Mouse (Mus musculus): ENCODE results near the gene Exosc10. TPM values are rescaled to one million over a fixed set of nuclear protein-coding genes. Genes with fewer than 3 reads are reported as not detected.
A peak's percentile ranks its signal among the peaks of the same experiment; 100 is the strongest.

The Exosc10 gene
- polyA plus RNA-seq, 1 experiment: 36.9 TPM

- TF ChIP-seq CTCF (IDR thresholded peaks at IDR 0.05; ENCODE audit: low read depth, low read length) (no peak), POLR2A (IDR thresholded peaks at IDR 0.05; ENCODE audit: borderline replicate concordance, low read depth, low read length) (no peak)
- H3K27ac ChIP-seq (ENCODE audit: insufficient read depth, low read depth, low read length): peak overlapping the region; percentile 64
- peaks cover 13% of the 10 kb centered on the region for H3K4me1 ChIP-seq (ENCODE audit: control insufficient read depth, insufficient read depth, low read length)
- H3K4me3 ChIP-seq (ENCODE audit: insufficient read depth, low read length): peak overlapping the region; percentile 72
These were observed 32.4 kb downstream of the Exosc10 start for GRCm38 (mm10) chr4:148590421-148591170.

GRCm38 (mm10) chr4:148591171-148591630, 33.0 kb downstream of the Exosc10 start, which contains the start of gene Srm:
Gene Srm, plus strand, starts transcription at chr4:148591503.
- Histone ChIP-seq H3K27ac (ENCODE audit: insufficient read depth, low read depth, low read length) (peak within 1 kb of the TSS; percentile 67), H3K4me3 (ENCODE audit: insufficient read depth, low read length) (peak within 1 kb of the TSS; percentile 76), H3K4me1 (ENCODE audit: control insufficient read depth, insufficient read depth, low read length) (peaks cover 13% of the 10 kb centered on the region)
- TF ChIP-seq CTCF (IDR thresholded peaks at IDR 0.05; ENCODE audit: low read depth, low read length): no peak
- TF ChIP-seq POLR2A (IDR thresholded peaks at IDR 0.05; ENCODE audit: borderline replicate concordance, low read depth, low read length): no peak

GRCm38 (mm10) chr4:148591637-148592380, 33.6 kb downstream of the Exosc10 start:
- TF ChIP-seq CTCF (IDR thresholded peaks at IDR 0.05; ENCODE audit: low read depth, low read length) (no peak), POLR2A (IDR thresholded peaks at IDR 0.05; ENCODE audit: borderline replicate concordance, low read depth, low read length) (no peak)
- peak overlapping the region; percentile 67 for H3K27ac ChIP-seq (ENCODE audit: insufficient read depth, low read depth, low read length)
- H3K4me1 ChIP-seq (ENCODE audit: control insufficient read depth, insufficient read depth, low read length): peaks cover 12% of the 10 kb centered on the region
- H3K4me3 ChIP-seq (ENCODE audit: insufficient read depth, low read length): peak overlapping the region; percentile 76

GRCm38 (mm10) chr4:148593996-148594395, 35.8 kb downstream of the Exosc10 start:
- H3K4me3 ChIP-seq (ENCODE audit: insufficient read depth, low read length): no peak overlapping the region
- peaks cover 15% of the 10 kb centered on the region for H3K4me1 ChIP-seq (ENCODE audit: control insufficient read depth, insufficient read depth, low read length)
- TF ChIP-seq CTCF (IDR thresholded peaks at IDR 0.05; ENCODE audit: low read depth, low read length) (no peak), POLR2A (IDR thresholded peaks at IDR 0.05; ENCODE audit: borderline replicate concordance, low read depth, low read length) (no peak)
- no peak overlapping the region for H3K27ac ChIP-seq (ENCODE audit: insufficient read depth, low read depth, low read length)

GRCm38 (mm10) chr4:148595916-148596315, 37.7 kb downstream of the Exosc10 start:
- Histone ChIP-seq H3K4me1 (ENCODE audit: control insufficient read depth, insufficient read depth, low read length) (peaks cover 20% of the 10 kb centered on the region), H3K27ac (ENCODE audit: insufficient read depth, low read depth, low read length) (no peak overlapping the region), H3K4me3 (ENCODE audit: insufficient read depth, low read length) (no peak overlapping the region)
- no peak for TF ChIP-seq CTCF (IDR thresholded peaks at IDR 0.05; ENCODE audit: low read depth, low read length)
- TF ChIP-seq POLR2A (IDR thresholded peaks at IDR 0.05; ENCODE audit: borderline replicate concordance, low read depth, low read length): no peak

GRCm38 (mm10) chr4:148596731-148597130, 38.5 kb downstream of the Exosc10 start:
- TF ChIP-seq CTCF (IDR thresholded peaks at IDR 0.05; ENCODE audit: low read depth, low read length): no peak
- no peak for TF ChIP-seq POLR2A (IDR thresholded peaks at IDR 0.05; ENCODE audit: borderline replicate concordance, low read depth, low read length)
- no peak overlapping the region for H3K27ac ChIP-seq (ENCODE audit: insufficient read depth, low read depth, low read length)
- peaks cover 24% of the 10 kb centered on the region for H3K4me1 ChIP-seq (ENCODE audit: control insufficient read depth, insufficient read depth, low read length)
- H3K4me3 ChIP-seq (ENCODE audit: insufficient read depth, low read length): no peak overlapping the region

GRCm38 (mm10) chr4:148598826-148599225, 40.6 kb downstream of the Exosc10 start:
- Histone ChIP-seq H3K27ac (ENCODE audit: insufficient read depth, low read depth, low read length) (no peak overlapping the region), H3K4me3 (ENCODE audit: insufficient read depth, low read length) (no peak overlapping the region)
- no peak for TF ChIP-seq POLR2A (IDR thresholded peaks at IDR 0.05; ENCODE audit: borderline replicate concordance, low read depth, low read length)
- no peak for TF ChIP-seq CTCF (IDR thresholded peaks at IDR 0.05; ENCODE audit: low read depth, low read length)

GRCm38 (mm10) chr4:148600316-148600715, 42.1 kb downstream of the Exosc10 start:
- TF ChIP-seq POLR2A (IDR thresholded peaks at IDR 0.05; ENCODE audit: borderline replicate concordance, low read depth, low read length) (no peak), CTCF (IDR thresholded peaks at IDR 0.05; ENCODE audit: low read depth, low read length) (no peak)
- Histone ChIP-seq H3K4me3 (ENCODE audit: insufficient read depth, low read length) (no peak overlapping the region), H3K4me1 (ENCODE audit: control insufficient read depth, insufficient read depth, low read length) (peaks cover 24% of the 10 kb centered on the region), H3K27ac (ENCODE audit: insufficient read depth, low read depth, low read length) (no peak overlapping the region)

More at GRCm38 (mm10) chr4:148598826-148599225, 40.6 kb downstream of the Exosc10 start:
- H3K4me1 ChIP-seq (ENCODE audit: control insufficient read depth, insufficient read depth, low read length): peaks cover 22% of the 10 kb centered on the region

- peaks cover 24% of the 10 kb centered on the region for H3K4me1 ChIP-seq (ENCODE audit: control insufficient read depth, insufficient read depth, low read length)
- TF ChIP-seq POLR2A (IDR thresholded peaks at IDR 0.05; ENCODE audit: borderline replicate concordance, low read depth, low read length): no peak
- TF ChIP-seq CTCF (IDR thresholded peaks at IDR 0.05; ENCODE audit: low read depth, low read length): no peak
- H3K27ac ChIP-seq (ENCODE audit: insufficient read depth, low read depth, low read length): no peak overlapping the region
- no peak overlapping the region for H3K4me3 ChIP-seq (ENCODE audit: insufficient read depth, low read length)
These were observed 43.6 kb downstream of the Exosc10 start for GRCm38 (mm10) chr4:148601871-148602270.

Measured in bone marrow macrophage, adult 2 months (primary cell).